Mouse (Mus musculus) left cerebral cortex, postnatal 14 days (tissue): Measurements from ENCODE around the gene Urad. TPM values are rescaled to one million over a fixed set of nuclear protein-coding genes. Genes with fewer than 3 reads are reported as not detected.

Experiments
- DNase-seq, 2 experiments: peaks; one replicate each; pipeline ENCODE4 v3.0.0; 2021 to 2022; ENCODE audit warnings: low spot score in 2 of 2, mixed read lengths in 1 of 2
- intact Hi-C: fragments of 180-260 bp; cut with DNase I; formaldehyde crosslinking; loops from one replicate; pipeline ENCODE4 v1.15.1; 2025
- total RNA-seq, 2 experiments: library from RNA; stranded (reverse); gene quantifications; 2 replicates each; pipeline ENCODE4 v1.2.3; 2021

The Urad gene
- total RNA-seq, 2 experiments from 2014 or later: not detected

DNA sequence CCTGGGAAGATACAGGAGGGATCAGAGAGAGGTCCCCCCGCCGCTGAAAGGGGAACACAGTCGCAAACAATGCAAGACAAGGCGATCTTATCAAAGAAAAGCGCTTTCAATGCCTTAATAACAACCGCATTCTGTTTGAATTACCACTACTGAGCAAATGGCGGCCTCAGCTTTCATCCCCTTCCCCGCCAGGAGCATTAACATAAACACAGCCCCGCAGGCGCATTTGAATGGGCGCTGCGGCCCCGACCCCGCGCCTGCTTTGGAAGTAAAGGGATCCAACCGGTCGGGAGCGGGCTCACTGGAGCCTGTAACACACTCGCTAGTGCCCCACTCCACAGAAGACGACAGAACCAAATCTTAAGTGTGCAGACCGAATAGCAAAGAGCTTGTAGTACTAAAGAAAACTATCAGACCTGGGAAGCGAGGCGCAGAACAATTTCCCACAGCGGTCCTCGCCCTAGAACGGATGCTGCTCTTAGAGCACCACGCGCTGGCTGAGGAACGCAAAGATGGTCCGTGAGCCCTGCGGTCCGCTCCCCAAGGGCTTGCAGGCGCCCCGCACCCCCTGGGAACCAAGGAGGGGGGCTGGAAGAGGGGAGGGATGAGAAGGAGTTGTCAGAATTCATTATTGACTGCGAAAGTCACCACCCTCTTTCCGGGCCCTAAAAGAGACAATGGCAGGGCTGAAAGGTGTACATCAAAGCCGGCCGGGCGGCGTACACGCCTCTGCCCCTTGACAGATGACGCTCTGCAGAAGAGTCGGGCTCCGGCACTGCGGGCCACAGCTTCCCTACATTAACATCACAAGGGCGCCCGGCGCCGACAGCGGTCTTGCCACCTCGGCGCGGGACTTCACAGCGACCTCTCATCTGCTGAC is 17.7 kb downstream of the Urad start:
- DNase-seq: no peak
- intact Hi-C loops: loop anchor here (5.0 kb wide), 1 partner anchor 112 kb away; no protein-coding TSS in a partner anchor

DNA sequence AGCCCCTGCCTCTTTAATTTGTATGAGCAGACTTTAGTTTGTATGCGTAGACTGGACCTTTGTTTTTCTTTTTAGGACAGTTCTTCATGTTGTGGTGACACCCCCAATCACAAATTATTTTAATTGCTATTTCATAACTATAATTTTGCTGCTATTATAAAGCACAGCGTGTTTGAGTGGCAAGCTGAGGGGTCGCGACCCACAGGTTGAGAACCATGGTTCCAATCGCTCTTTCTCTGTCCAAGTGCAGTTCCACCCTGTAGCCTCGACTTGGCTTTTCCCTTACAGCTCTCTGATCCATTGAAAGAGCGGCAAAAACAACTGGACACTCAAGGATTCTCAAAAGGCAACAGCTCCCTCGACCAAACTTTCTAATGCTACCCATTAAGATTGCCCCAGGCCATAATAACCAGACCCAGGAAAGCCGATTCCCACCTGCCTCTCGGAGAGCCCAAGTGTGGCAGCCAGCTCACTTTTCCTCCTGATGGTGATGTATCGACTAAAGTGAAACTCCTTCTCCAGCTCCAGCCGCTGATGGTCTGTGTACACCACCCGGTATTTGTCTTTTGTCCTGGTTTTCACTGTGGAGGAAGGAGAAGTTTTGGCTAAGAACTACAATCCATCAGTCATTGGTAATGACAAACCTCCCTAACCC is 19.4 kb downstream of the Urad start:
- intact Hi-C loops: no loop called here
- no peak for DNase-seq

DNA sequence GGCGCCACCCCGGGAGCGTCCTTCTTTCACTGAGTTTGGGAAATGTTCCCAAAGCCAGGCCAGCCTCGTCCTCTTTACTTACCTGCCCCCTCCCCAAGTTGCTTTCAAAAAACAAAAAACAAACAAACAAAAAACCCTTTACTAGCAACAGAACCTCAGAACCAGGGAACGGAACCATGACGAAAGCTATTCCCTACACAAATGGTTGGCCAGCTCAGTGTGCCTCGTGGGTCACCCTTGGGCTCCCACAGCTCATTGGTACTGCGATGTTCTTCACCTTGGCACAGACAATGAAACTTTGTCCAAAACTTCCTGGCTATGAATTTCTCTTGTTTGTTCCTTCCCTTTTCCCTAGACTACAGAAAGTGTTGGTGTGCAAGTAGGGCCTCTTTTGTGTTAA is 20.1 kb downstream of the Urad start:
- no peak for DNase-seq
- intact Hi-C loops: no loop called here

DNA sequence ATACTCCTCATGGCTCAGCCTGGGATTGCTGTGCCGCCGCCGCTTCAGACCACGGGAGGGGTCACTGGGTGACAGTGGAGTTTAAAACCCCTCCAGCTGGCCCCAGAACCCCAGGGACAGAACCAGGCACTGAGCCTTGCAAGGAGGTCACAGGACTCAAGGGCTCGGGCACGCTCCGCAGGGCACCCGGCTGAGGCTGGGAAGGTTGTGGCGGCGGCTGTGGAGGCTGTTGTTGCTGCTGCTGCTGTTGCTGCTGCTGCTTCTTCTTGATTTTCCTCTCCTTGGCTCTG is 20.5 kb downstream of the Urad start:
- intact Hi-C loops: no loop called here
- no peak for DNase-seq

DNA sequence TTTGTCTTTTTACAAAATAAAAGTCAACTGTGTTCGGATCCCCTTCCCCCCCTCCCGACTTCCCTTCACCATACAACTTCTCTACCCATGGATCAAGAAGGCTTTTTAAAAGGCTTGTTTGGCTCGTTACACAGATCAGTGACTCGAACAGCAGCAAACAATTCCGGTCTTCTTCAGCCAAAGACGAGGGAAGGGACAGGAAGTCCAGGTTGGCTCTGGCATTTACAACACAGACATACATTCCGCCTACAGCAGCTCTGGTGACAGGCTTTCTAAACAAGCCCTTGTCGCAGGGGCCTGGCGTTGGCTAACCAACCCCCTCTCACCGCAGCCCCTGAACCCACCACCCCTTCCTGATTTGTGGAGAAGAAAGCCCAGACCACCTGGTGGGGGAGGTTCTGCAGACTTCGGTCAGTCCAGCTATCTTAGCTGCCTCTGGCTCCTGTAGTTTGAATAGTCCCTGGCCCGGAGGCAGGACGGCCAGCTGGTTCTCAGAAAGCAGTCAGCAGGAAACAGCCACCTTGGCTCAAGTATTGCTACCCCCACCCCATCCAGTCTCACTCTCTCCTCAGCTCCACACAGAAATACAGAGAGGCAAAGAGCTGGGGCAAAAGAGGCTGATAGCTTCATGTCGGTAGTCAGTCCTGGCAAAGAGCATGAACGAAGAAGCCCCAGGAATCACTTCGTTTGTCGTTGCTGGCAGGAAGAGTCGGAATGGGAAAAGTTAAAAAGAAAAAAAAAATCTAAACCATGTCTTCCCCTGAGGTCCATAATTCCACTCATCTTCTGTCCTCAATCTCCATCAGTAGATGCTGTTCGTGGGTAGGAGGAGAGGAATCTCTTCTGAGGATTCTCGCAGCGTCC is 21.1 kb downstream of the Urad start:
- no peak for DNase-seq
- intact Hi-C loops: no loop called here

DNA sequence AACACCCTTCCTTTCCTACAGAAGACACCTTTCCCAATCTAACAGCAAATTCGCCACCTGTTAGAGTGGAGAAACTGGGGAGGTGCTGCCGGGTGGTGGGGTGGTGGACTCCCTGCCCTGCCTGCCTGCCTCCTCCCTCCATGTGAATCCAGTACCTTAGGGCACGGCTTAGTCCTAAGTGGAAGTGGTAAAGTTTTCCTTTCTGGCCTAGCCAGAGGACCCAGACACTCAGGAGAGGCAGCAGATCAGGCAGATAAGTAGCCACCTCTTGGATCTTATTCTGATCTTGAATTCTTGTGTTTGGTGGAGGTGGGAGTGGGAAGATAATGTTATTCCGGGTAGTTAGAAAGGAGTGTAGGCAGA is 22.3 kb downstream of the Urad start:
- intact Hi-C loops: no loop called here
- DNase-seq: no peak

DNA sequence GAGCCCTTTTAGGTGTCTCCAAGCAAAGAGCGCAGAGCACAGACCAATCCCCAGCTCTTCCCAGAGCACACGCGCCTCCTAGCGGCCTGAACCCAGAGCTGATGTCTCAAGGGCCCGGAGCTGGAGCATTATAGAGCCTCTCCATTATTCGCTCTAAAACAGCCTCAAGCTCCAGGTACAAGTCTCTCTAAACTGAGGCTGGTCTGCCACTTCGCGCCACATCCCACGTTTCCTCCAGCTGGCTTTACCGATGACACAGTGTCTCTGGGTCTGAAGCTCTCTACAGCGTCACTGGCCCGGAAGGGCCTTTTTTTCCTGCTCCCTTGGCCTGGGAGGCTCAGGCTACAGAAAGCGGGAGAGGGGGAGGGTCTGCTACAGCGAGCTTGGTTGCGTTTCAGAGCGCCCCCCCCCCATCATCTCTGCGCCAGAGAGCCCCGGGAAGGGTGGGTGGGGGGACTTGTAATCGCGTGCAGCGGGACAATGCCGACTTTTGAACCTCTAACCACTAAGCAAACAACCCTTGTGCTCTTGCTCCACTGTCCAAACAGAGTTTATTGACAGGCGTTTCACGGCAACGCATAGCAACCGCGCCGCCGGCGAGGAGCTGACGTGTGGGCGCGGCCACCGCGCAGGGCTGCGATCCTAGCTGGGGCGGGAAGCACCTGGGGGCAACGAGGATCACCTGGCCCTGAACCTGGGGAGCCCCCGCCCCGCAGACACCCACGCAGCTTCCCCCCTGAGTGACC is 22.8 kb downstream of the Urad start:
- no peak for DNase-seq
- intact Hi-C loops: no loop called here

DNA sequence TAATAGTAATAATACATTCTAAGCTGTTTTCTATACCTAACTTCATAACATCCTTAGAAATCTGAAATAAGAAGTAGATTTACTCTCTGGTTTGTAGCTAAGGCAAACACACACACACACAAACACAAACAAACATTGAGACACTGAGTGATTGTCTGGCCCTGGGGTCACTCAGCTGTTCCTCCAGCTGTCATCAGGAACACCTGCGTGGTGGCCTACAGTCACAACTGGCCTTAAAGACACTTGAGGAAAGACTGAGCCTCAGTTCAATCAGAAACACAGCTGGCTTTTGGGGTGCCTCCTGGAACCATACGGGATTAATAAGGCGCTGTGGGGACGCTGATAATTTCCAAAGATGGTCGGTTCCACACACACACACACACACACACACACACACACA is 25.0 kb downstream of the Urad start:
- intact Hi-C loops: no loop called here
- DNase-seq: no peak

DNA sequence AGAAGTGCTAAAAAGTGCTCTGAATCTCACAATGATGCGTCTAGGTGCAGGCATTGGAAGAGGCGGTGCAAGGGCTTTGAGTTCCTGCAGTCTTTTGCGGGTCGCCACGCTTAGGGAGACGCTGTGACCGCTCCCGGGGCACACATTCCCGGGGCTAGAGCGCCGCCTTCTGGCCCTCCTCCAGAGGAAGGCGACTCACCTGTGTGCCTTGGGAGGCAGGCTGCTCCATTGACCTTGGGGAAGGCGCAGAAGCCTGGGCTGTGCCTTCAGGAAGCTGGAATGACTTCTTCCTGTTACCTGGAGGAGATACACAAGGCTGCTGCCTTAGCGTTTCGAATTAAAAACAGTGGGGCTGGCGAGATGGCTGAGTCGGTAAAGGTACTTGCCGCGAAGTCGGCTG is 28.1 kb downstream of the Urad start:
- intact Hi-C loops: no loop called here
- no peak for DNase-seq

DNA sequence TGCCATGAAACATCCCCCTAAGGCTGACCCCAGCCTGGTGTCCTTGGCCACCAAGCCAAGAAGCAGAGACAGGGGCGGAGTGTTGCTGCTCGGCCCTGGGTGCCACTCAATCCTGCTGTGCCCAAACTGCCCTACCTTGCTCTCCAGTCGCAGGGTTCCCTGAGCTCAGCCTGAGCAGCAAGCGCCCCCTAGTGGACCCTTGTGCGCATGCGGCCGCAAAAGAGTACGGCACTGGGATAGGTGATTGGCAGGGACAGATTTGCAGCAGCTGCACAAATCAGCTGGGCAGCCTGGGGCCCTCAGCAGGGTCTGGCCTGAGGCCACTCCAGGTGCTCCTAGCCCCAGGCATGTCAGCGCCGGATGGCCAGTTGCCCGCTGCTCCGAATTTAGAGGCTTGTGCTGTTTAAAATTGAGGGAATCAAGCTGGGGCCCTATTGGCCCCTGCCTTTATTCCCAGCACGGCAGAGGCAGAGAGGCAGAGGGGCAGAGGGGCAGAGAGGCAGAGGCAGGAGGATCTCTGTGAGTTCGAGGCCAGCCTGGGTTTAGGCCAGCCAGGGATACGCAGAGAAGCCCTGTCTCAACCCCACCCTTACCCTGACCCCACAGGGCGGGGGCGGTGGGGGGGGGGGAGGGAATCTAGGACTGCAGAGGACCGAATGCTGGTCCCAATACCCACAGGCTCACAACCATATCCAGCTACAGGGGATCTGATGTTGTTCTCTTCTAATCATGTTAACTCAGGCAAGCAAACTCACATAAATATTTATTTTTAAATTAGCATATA is 28.9 kb downstream of the Urad start:
- DNase-seq: peak; percentile 29 to 62
- intact Hi-C loops: no loop called here

DNA sequence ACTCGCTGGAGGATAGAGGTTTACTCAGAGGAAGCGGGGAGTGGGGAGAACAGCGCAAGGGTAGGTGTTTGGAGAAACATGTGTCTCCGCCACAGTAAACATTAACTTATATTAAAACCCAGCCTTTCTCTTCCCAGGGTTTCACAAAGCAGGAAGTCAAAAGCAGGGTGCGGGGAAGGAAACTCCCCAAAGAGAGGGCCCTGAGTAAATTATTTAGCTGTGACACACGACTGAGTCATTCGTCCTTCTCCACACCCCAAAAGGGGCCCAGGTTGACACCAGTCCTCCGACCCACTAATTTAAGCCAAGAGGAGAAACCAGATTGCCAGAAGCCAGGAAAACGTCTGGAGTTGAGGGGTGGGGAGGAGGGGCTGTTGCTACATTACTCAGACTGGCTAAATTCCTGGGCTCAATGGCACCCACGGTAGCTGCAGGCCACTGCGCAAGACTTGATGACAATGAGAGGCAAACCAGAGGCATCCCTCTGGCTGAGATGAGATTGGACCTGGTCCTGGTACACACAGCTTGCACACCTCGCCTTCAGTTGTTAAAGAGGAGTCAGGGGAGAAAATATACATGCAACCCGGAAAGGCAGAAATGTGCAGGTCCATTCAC is 29.6 kb downstream of the Urad start:
- DNase-seq: no peak
- intact Hi-C loops: no loop called here

DNA sequence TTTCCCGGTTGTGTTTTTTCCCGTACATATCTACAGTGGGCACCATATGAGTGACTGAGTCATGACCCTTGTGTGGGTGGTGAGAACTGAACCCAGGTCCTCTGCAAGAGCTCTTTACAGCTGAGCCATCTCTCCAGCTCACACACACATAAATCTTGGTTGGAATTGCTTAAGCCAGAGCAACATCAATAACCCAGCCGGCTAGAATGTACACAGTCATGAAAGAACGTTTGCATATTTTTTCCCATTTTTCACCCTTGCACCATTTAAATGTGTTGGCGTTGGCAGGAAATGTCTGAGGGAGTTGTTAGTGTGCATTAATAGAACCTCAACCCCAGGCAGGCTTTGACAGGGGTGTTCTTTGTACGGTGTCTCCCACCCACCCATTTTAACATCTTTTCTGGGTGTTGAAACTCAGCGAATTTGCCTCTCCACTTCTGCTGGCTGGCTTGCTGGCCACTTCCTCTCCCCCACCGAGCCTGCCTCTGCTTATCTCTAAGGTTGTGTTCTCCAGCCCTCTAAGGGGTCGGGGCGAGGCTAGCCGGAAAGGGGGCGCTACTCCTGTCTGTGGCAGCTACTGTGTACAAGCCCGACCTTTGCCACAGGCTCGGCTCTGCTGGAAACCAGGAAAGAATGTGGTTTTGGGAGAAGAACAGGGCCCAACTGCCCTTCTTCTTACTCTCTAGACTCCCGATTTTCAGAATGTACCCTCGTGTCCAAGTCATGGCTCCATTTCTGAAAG is 30.3 kb downstream of the Urad start:
- intact Hi-C loops: no loop called here
- no peak for DNase-seq

DNA sequence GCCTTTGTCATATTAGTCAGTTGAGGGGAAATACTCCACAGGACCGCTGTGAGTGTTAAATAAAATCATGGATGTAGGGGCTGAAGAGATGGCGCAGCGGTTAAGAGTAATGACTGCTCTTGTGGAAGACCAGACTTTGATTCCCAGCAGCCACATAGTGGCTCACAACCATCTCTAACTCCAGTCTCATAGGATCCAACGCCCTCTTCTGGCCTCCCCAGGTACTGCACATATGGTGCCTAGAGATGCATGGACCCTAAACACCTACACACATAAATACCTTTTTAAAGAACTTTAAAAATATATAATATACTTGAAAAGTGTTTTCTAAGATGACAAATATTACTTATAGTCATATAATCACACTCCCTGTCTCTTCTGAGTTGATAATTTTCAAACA is 37.9 kb downstream of the Urad start:
- DNase-seq: no peak
- intact Hi-C loops: no loop called here

DNA sequence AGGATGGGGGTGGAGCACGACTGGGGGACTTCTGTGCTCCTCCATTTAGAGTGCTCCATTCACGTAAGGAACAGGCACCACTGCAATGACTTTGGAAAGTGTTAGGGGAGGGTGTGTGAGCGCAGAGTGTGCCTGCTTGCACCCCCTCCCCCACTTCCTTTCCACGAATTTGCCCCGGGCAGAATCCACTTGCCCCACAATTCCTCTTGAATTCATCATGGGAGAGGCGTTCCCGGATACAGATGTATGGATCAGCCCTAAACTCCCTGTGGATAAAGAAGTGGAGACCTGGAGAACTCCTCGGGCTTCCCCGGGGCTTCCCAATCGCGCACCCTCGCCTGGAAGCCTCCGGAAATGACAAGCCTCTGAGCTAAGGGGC is 44.7 kb downstream of the Urad start:
- DNase-seq: no peak
- intact Hi-C loops: loop anchor here (10.0 kb wide), 1 partner anchor 447 kb away; the partner anchor contains the start of gene Flt1

DNA sequence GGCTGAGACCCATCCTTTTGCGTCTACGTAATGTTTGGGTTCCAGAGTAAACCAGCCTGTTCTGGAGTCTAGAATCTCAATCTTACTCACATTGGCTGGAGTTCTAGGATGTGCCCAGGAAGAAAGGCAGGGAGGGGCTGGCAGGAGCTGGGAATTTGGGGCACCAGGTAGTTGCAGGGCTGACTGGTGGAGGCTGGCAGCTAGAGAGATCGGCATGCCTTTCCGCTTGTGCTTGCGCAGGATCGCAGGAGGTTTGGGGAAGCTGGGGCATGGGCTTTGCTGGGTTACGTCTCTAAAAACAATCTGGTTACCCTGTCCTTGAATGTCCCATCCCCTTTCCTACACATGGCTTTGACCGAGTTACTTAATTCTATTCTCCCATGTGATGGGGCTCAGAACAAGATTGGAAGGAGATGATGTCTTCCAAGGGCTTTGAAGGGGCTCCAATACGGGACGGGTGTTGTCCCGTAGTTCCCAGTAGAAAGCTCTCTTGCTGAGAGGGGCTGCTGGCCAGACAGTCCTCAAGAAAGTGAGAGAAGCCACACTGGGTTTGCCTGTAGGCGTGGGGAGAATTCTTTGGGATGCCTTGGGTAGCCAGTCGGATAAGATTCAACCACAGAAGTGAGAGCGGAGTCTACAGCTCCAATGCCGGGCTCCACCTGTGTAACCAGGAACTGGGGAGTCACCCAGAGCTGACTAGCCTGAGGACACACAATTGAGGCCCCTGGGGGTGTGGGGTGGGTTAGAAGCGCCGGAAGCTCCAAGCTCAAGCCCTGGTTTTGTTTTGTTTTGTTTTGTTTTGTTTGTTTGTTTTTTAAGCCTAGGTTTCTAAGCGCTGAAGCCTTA is 45.3 kb downstream of the Urad start:
- no peak for DNase-seq
- intact Hi-C loops: loop anchor here (10.0 kb wide), 1 partner anchor 448 kb away; the partner anchor contains the start of gene Flt1

DNA sequence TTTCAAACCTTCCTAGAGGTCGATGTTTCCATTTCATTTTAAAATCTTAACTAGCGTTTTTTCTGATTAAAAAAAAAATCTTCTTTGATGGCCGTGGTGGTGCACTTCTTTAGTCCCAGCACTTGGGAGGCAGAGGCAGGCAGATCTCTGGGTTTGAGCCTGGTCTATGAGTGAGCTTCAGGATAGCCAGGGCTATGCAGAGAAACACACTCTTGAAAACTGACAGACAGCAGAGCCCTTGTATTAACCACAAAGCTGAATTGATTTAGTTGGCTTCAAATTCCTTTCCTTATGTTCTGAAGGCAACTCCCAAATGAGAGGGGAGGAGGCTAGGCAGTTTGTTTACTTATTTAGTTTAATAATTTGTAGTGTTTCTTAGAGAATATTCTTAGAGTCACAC is 46.5 kb downstream of the Urad start:
- intact Hi-C loops: loop anchor here (10.0 kb wide), 1 partner anchor 449 kb away; the partner anchor contains the start of gene Flt1
- no peak for DNase-seq
